Mouse (Mus musculus): Measurements from ENCODE around the gene Azgp1. TPM values are rescaled to one million over a fixed set of nuclear protein-coding genes. Genes with fewer than 3 reads are reported as not detected.
"Not testable (repeated sequence)": the region's sequence is repeated elsewhere in the genome, so short reads cannot be mapped to it uniquely, and the experiment has no call there.

Gene Azgp1
- 0.14 TPM in 1 of 2 replicates, not detected in the other for polyA plus RNA-seq (2014; fragmentation: Nextera tagmentation; extraction: Ambion mirVana)

DNA sequence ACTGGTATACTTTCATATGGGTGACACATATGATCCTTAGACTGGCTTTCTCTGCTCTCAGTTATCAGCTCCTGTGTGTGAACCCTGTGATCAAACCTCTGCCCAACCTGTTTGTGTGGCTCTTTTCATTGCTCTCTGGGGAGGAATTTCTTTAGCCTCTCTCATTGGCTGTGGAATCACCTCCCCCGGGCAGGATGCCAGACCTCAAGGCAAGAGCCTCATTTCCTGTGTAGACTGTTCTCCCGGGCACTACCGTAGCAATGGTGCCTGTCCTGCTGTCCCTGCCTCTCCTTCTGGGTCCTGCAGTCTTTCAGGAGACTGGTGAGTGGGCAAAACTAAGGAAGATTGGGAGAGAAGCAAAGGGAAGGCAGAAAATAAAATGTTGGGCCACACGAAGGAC, at the start of gene Azgp1:
Gene Azgp1 (plus strand): TSS at position 221 of the 400 bp plus-strand sequence.
- Histone ChIP-seq H3K36me3 (ENCODE audit: control insufficient read depth, insufficient read depth, low read length) (no peaks in the 10 kb centered on the region), H3K9me3 (ENCODE audit: control insufficient read depth, low read length) (no peaks in the 10 kb centered on the region), H3K27ac (replicated peaks; ENCODE audit: low read depth, low read length) (no peak within 1 kb of the TSS), H3K27me3 (replicated peaks; ENCODE audit: control insufficient read depth, insufficient read depth, low read length) (no peaks in the 10 kb centered on the region), H3K4me1 (ENCODE audit: control insufficient read depth, insufficient read depth, low read length) (no peaks in the 10 kb centered on the region), H3K9ac (ENCODE audit: low read depth, low read length) (no peak within 1 kb of the TSS), H3K4me3 (ENCODE audit: low read depth, low read length) (no peak within 1 kb of the TSS), H3K4me2 (ENCODE audit: low read depth, low read length) (no peak within 1 kb of the TSS)
- WGBS, result 54% methylated on average over 4 of the region's 4 CpGs
- ATAC-seq (ENCODE audit: low read depth) (no peak), DNase-seq (ENCODE audit: low spot score) (peak; percentile 13)

GRCm38 (mm10) chr5:137933934-137934333, 47.4 kb upstream of the Azgp1 start:
- not testable (repeated sequence) for H3K9me3 ChIP-seq (ENCODE audit: control insufficient read depth, low read length); H3K9ac ChIP-seq (ENCODE audit: low read depth, low read length)
- 66% methylated on average over 2 of the region's 2 CpGs for WGBS

GRCm38 (mm10) chr5:137936486-137936885, 44.8 kb upstream of the Azgp1 start:
- Histone ChIP-seq H3K4me2 (ENCODE audit: low read depth, low read length) (no peak overlapping the region), H3K9ac (ENCODE audit: low read depth, low read length) (no peak overlapping the region), H3K4me3 (ENCODE audit: low read depth, low read length) (no peak overlapping the region), H3K27ac (replicated peaks; ENCODE audit: low read depth, low read length) (no peak overlapping the region), H3K36me3 (ENCODE audit: control insufficient read depth, insufficient read depth, low read length) (no peaks in the 10 kb centered on the region), H3K4me1 (ENCODE audit: control insufficient read depth, insufficient read depth, low read length) (no peaks in the 10 kb centered on the region), H3K9me3 (ENCODE audit: control insufficient read depth, low read length) (no peaks in the 10 kb centered on the region), H3K27me3 (replicated peaks; ENCODE audit: control insufficient read depth, insufficient read depth, low read length) (no peaks in the 10 kb centered on the region)
- ATAC-seq (ENCODE audit: low read depth) (no peak), DNase-seq (ENCODE audit: low spot score) (no peak)
- WGBS, result 77% methylated on average over 2 of the region's 2 CpGs

More at GRCm38 (mm10) chr5:137933934-137934333, 47.4 kb upstream of the Azgp1 start:
- H3K36me3 ChIP-seq (ENCODE audit: control insufficient read depth, insufficient read depth, low read length); H3K4me1 ChIP-seq (ENCODE audit: control insufficient read depth, insufficient read depth, low read length); ATAC-seq (ENCODE audit: low read depth); H3K27me3 ChIP-seq (replicated peaks; ENCODE audit: control insufficient read depth, insufficient read depth, low read length); H3K4me2 ChIP-seq (ENCODE audit: low read depth, low read length); H3K4me3 ChIP-seq (ENCODE audit: low read depth, low read length); H3K27ac ChIP-seq (replicated peaks; ENCODE audit: low read depth, low read length); DNase-seq (ENCODE audit: low spot score): not testable (repeated sequence)

GRCm38 (mm10) chr5:137937238-137937637, 44.1 kb upstream of the Azgp1 start:
- WGBS, result 58% methylated on average over 4 of the region's 4 CpGs
- ATAC-seq (ENCODE audit: low read depth), result no peak
- no peak overlapping the region for H3K9ac ChIP-seq (ENCODE audit: low read depth, low read length)

GRCm38 (mm10) chr5:137940948-137941347, 40.4 kb upstream of the Azgp1 start:
- no peak overlapping the region for H3K4me3 ChIP-seq (ENCODE audit: low read depth, low read length)
- no peaks in the 10 kb centered on the region for H3K9me3 ChIP-seq (ENCODE audit: control insufficient read depth, low read length)
- H3K27ac ChIP-seq (replicated peaks; ENCODE audit: low read depth, low read length), result no peak overlapping the region
- H3K36me3 ChIP-seq (ENCODE audit: control insufficient read depth, insufficient read depth, low read length), result no peaks in the 10 kb centered on the region
- 83% methylated on average over 4 of the region's 4 CpGs for WGBS
- no peak for ATAC-seq (ENCODE audit: low read depth)
- DNase-seq (ENCODE audit: low spot score), result no peak
- no peaks in the 10 kb centered on the region for H3K27me3 ChIP-seq (replicated peaks; ENCODE audit: control insufficient read depth, insufficient read depth, low read length)
- no peaks in the 10 kb centered on the region for H3K4me1 ChIP-seq (ENCODE audit: control insufficient read depth, insufficient read depth, low read length)
- no peak overlapping the region for H3K4me2 ChIP-seq (ENCODE audit: low read depth, low read length)
- no peak overlapping the region for H3K9ac ChIP-seq (ENCODE audit: low read depth, low read length)

More at GRCm38 (mm10) chr5:137937238-137937637, 44.1 kb upstream of the Azgp1 start:
- H3K9me3 ChIP-seq (ENCODE audit: control insufficient read depth, low read length), result no peaks in the 10 kb centered on the region
- H3K27me3 ChIP-seq (replicated peaks; ENCODE audit: control insufficient read depth, insufficient read depth, low read length), result no peaks in the 10 kb centered on the region
- H3K36me3 ChIP-seq (ENCODE audit: control insufficient read depth, insufficient read depth, low read length), result no peaks in the 10 kb centered on the region
- H3K4me3 ChIP-seq (ENCODE audit: low read depth, low read length), result no peak overlapping the region
- H3K4me1 ChIP-seq (ENCODE audit: control insufficient read depth, insufficient read depth, low read length), result no peaks in the 10 kb centered on the region
- no peak overlapping the region for H3K4me2 ChIP-seq (ENCODE audit: low read depth, low read length)
- no peak overlapping the region for H3K27ac ChIP-seq (replicated peaks; ENCODE audit: low read depth, low read length)
- no peak for DNase-seq (ENCODE audit: low spot score)

DNA sequence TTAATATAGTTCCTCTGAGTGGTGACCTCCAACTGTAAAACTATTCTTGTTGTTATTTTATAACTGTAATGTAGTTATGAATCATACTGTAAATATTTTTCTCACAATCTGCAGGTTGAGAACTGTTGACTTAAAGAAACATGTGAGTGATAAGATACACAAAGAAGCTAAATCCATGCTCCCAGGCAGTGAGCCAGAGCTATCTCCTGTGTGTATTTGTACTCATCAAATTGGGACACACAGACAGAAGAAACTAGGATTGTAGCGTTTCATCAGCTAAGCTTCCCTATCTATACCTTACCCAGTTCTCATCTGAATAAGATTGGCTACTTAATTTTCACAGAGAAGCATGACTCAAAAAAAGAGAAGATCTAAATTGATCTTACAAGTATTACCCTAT, 38.2 kb upstream of the Azgp1 start:
- Histone ChIP-seq H3K9me3 (ENCODE audit: control insufficient read depth, low read length) (no peaks in the 10 kb centered on the region), H3K4me2 (ENCODE audit: low read depth, low read length) (no peak overlapping the region), H3K4me3 (ENCODE audit: low read depth, low read length) (no peak overlapping the region), H3K27me3 (replicated peaks; ENCODE audit: control insufficient read depth, insufficient read depth, low read length) (no peaks in the 10 kb centered on the region), H3K9ac (ENCODE audit: low read depth, low read length) (no peak overlapping the region), H3K4me1 (ENCODE audit: control insufficient read depth, insufficient read depth, low read length) (no peaks in the 10 kb centered on the region), H3K27ac (replicated peaks; ENCODE audit: low read depth, low read length) (no peak overlapping the region), H3K36me3 (ENCODE audit: control insufficient read depth, insufficient read depth, low read length) (no peaks in the 10 kb centered on the region)
- no peak for DNase-seq (ENCODE audit: low spot score)
- ATAC-seq (ENCODE audit: low read depth), result no peak
- WGBS, result 81% methylated on average over 1 of the region's 1 CpGs

DNA sequence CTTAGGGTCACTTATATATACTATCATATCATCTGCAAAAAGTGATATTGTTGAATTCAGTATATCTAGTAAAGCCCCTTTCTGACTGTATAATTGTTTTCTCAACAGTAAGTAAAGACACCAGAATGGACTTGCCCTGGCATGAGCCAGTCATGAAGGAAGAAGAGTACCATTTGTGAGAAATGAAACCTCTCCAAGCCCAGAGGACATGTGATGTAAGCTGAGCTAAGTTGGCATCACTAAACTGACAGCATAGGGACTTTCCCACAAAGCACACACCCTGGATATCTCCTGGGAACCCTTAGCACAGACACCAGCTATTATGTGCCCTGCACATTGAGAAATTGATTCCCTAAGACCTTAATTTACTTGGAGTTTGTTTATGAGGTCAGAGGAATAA, 34.0 kb upstream of the Azgp1 start:
- peak; percentile 7 for DNase-seq (ENCODE audit: low spot score)
- no peaks in the 10 kb centered on the region for H3K27me3 ChIP-seq (replicated peaks; ENCODE audit: control insufficient read depth, insufficient read depth, low read length)
- no peak overlapping the region for H3K9ac ChIP-seq (ENCODE audit: low read depth, low read length)
- no peaks in the 10 kb centered on the region for H3K36me3 ChIP-seq (ENCODE audit: control insufficient read depth, insufficient read depth, low read length)
- no peaks in the 10 kb centered on the region for H3K4me1 ChIP-seq (ENCODE audit: control insufficient read depth, insufficient read depth, low read length)
- no peak overlapping the region for H3K4me2 ChIP-seq (ENCODE audit: low read depth, low read length)
- ATAC-seq (ENCODE audit: low read depth), result no peak
- no peak overlapping the region for H3K4me3 ChIP-seq (ENCODE audit: low read depth, low read length)
- no peaks in the 10 kb centered on the region for H3K9me3 ChIP-seq (ENCODE audit: control insufficient read depth, low read length)
- no peak overlapping the region for H3K27ac ChIP-seq (replicated peaks; ENCODE audit: low read depth, low read length)

GRCm38 (mm10) chr5:137951218-137951617, 30.1 kb upstream of the Azgp1 start:
- WGBS, result 36% methylated on average over 6 of the region's 6 CpGs
- H3K27ac ChIP-seq (replicated peaks; ENCODE audit: low read depth, low read length), result no peak overlapping the region
- no peaks in the 10 kb centered on the region for H3K36me3 ChIP-seq (ENCODE audit: control insufficient read depth, insufficient read depth, low read length)
- DNase-seq (ENCODE audit: low spot score) (no peak), ATAC-seq (ENCODE audit: low read depth) (no peak)
- no peak overlapping the region for H3K4me2 ChIP-seq (ENCODE audit: low read depth, low read length)
- no peaks in the 10 kb centered on the region for H3K27me3 ChIP-seq (replicated peaks; ENCODE audit: control insufficient read depth, insufficient read depth, low read length)
- no peak overlapping the region for H3K4me3 ChIP-seq (ENCODE audit: low read depth, low read length)
- H3K9me3 ChIP-seq (ENCODE audit: control insufficient read depth, low read length), result no peaks in the 10 kb centered on the region
- no peak overlapping the region for H3K9ac ChIP-seq (ENCODE audit: low read depth, low read length)
- no peaks in the 10 kb centered on the region for H3K4me1 ChIP-seq (ENCODE audit: control insufficient read depth, insufficient read depth, low read length)

- no peak overlapping the region for H3K9ac ChIP-seq (ENCODE audit: low read depth, low read length)
- H3K36me3 ChIP-seq (ENCODE audit: control insufficient read depth, insufficient read depth, low read length), result no peaks in the 10 kb centered on the region
- H3K27me3 ChIP-seq (replicated peaks; ENCODE audit: control insufficient read depth, insufficient read depth, low read length), result no peaks in the 10 kb centered on the region
- DNase-seq (ENCODE audit: low spot score) (no peak), ATAC-seq (ENCODE audit: low read depth) (no peak)
- H3K4me3 ChIP-seq (ENCODE audit: low read depth, low read length), result no peak overlapping the region
- H3K4me1 ChIP-seq (ENCODE audit: control insufficient read depth, insufficient read depth, low read length), result no peaks in the 10 kb centered on the region
- no peak overlapping the region for H3K27ac ChIP-seq (replicated peaks; ENCODE audit: low read depth, low read length)
- 83% methylated on average over 3 of the region's 3 CpGs for WGBS
- H3K4me2 ChIP-seq (ENCODE audit: low read depth, low read length), result no peak overlapping the region
- no peaks in the 10 kb centered on the region for H3K9me3 ChIP-seq (ENCODE audit: control insufficient read depth, low read length)
These were observed 24.9 kb upstream of the Azgp1 start for GRCm38 (mm10) chr5:137956404-137956803.

Data from embryonic facial prominence, embryonic 14.5 days (tissue).